ENCODE assay signal across 9 mouse cellular contexts in the genomic region with DNA sequence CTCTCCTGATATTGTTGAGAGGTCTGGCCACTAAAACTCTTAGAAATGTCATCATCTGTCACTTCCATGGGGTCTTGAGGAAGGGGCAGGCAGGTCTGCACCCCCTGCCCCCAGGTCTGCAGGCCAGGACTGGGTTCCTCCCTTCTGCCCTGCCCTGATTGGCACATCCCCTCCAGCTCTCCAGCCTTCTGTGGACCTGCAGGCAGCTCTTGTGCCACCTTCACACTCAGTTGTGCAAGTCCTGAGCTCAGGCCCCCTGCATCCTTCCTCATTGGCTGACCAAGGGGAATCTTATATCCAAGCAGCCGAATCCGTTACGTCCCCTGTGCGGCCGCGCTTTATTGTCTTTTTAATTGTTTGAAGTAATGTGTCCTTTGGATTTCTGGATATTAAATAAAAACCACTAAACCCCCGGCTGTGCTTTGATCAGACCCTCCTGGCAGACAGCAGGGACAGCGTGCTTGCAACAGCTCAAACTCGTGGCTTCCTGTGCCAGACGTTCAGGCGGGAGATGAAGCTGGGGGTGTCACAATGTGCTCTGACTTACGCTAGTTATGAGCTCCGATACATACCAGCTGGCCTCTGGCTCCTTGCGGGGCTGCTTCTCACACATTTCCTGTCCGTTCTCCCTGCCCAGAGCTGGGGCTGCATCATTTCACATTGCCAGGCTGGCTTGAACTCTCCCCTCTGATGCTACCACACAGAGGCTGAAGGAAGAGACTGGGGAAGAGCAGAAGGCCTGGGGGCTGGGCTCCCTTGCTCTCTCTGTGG. TPM values are rescaled to one million over a fixed set of nuclear protein-coding genes. Genes with fewer than 3 reads are reported as not detected.
DNase-seq lines count a peak whose midpoint lies in the region; ATAC-seq and TF ChIP-seq lines count a peak whose summit lies in the region.
"Had no signal": no experiment of that assay in that cellular context is flagged by ENCODE, and none has a peak within 500 bp of the region (broad histone marks: within the 10 kb centered on the region; RNA-seq: fewer than 3 reads in every experiment).

No protein-coding gene starts in this region.

- H3K4me2 ChIP-seq in lung, embryonic 16.5 days (ENCODE audit: low read depth, low read length), result no peak overlapping the region
- H3K4me2 ChIP-seq: heart, embryonic 15.5 days had no signal

- peak; percentile 63 to 68 for DNase-seq in cerebellum, postnatal 10 days
- peak; percentile 24 to 36 for DNase-seq in lung, adult 18-20 months
- DNase-seq in lung, adult 2 months, result no peak
- DNase-seq in thymus, adult 2 months, result peak; percentile 70
- DNase-seq in right cerebral cortex, postnatal 25 days, result no peak
- DNase-seq in cerebellum, postnatal 4 days (ENCODE audit: low spot score in 2 of 2), result no peak

- no peaks in the 10 kb centered on the region for H3K27me3 ChIP-seq in lung, embryonic 16.5 days (ENCODE audit: control insufficient read depth, insufficient read depth, low read depth, low read length)
- no peaks in the 10 kb centered on the region for H3K27me3 ChIP-seq in thymus, adult 2 months (ENCODE audit: control insufficient read depth, insufficient read depth, low read length)
- H3K27me3 ChIP-seq: heart, embryonic 15.5 days had no signal

- WGBS in lung, adult 2 months, result 50% methylated on average over 15 of the region's 15 CpGs
- 37% methylated on average over 15 of the region's 15 CpGs for WGBS in lung, embryonic 16.5 days
- WGBS in thymus, adult 2 months, result 8% methylated on average over 15 of the region's 15 CpGs

- no peak overlapping the region for H3K4me3 ChIP-seq in lung, adult 2 months (replicated peaks; ENCODE audit: extremely low read depth, low read depth, low read length)
- no peak overlapping the region for H3K4me3 ChIP-seq in lung, embryonic 16.5 days (ENCODE audit: low read length)
- H3K4me3 ChIP-seq in thymus, adult 2 months (ENCODE audit: control insufficient read depth, insufficient read depth, low read length), result no peak overlapping the region
- H3K4me3 ChIP-seq: heart, embryonic 15.5 days had no signal

- no peaks in the 10 kb centered on the region for H3K9me3 ChIP-seq in lung, embryonic 16.5 days (ENCODE audit: control insufficient read depth, low read length)
- H3K9me3 ChIP-seq: heart, embryonic 15.5 days had no signal

- TF ChIP-seq POLR2A in lung, adult 2 months (IDR thresholded peaks at IDR 0.05; ENCODE audit: borderline replicate concordance, extremely low read depth, low read depth, low read length), result no peak
- TF ChIP-seq POLR2A in thymus, adult 2 months (IDR thresholded peaks at IDR 0.05; ENCODE audit: control insufficient read depth, extremely low read depth, insufficient read depth, low read length, poor library complexity), result 0 out of 2 replicates have a peak, but pooled peaks have one; percentile 17

- H3K9ac ChIP-seq in lung, embryonic 16.5 days (ENCODE audit: low read length), result no peak overlapping the region
- H3K9ac ChIP-seq: heart, embryonic 15.5 days had no signal

- H3K27ac ChIP-seq in lung, embryonic 16.5 days (ENCODE audit: low read length), result peak overlapping the region; percentile 58
- H3K27ac ChIP-seq in thymus, adult 2 months (ENCODE audit: control insufficient read depth, insufficient read depth, low read length), result peak overlapping the region; percentile 41; the same call in 1 of the 2 replicates
- H3K27ac ChIP-seq: heart, embryonic 15.5 days had no signal

- H3K36me3 ChIP-seq in lung, embryonic 16.5 days (ENCODE audit: control insufficient read depth, insufficient read depth, low read length), result no peaks in the 10 kb centered on the region
- H3K36me3 ChIP-seq in thymus, adult 2 months (ENCODE audit: control insufficient read depth, insufficient read depth, low read length), result no peaks in the 10 kb centered on the region
- H3K36me3 ChIP-seq: heart, embryonic 15.5 days had no signal

- ATAC-seq in cerebellum, adult (ENCODE audit: insufficient number of reproducible peaks, low FRiP score, low TSS enrichment), result no peak
- peak; percentile 91 for ATAC-seq in lung, embryonic 16.5 days (ENCODE audit: low read depth)

- TF ChIP-seq CTCF in lung, adult 2 months (IDR thresholded peaks at IDR 0.05; ENCODE audit: insufficient read depth, low read length), result no peak
- 0 out of 2 replicates have a peak, but pooled peaks have one; percentile 37 for TF ChIP-seq CTCF in thymus, adult 2 months (IDR thresholded peaks at IDR 0.05; ENCODE audit: borderline replicate concordance, control insufficient read depth, extremely low read depth, insufficient read depth, low read length, poor library complexity)

- H3K4me1 ChIP-seq in lung, adult 2 months (ENCODE audit: control insufficient read depth, insufficient read depth, low read length), result peaks cover 3% of the 10 kb centered on the region
- peaks cover 24% of the 10 kb centered on the region for H3K4me1 ChIP-seq in lung, embryonic 16.5 days (replicated peaks; ENCODE audit: control insufficient read depth, insufficient read depth, low read length)
- H3K4me1 ChIP-seq in thymus, adult 2 months (replicated peaks; ENCODE audit: control insufficient read depth, insufficient read depth, low read length), result peaks cover 51% of the 10 kb centered on the region

RNA-seq across cellular contexts. Expression of gene Parvg, which starts 8.4 kb away (rescaled TPM):
- polyA plus RNA-seq in lung, adult 2 months (2012; rRNA removed), result 8.6 and 10.7 TPM in 2 replicates
- polyA plus RNA-seq in lung, embryonic 16.5 days (2015; fragmentation: Nextera tagmentation; extraction: Ambion mirVana), result 3.8 and 5.5 TPM in 2 replicates
- polyA plus RNA-seq in thymus, adult 2 months (2012; rRNA removed), result 183 and 185 TPM in 2 replicates

Comparison
In these comparisons a context has a peak if more than half of its experiments do, and no peak if none do; other contexts are left out.
1. DNase-seq: peak in cerebellum, postnatal 10 days (2 of 2), lung, adult 18-20 months (2 of 2) and thymus, adult 2 months (single experiment); none in lung, adult 2 months (single experiment), right cerebral cortex, postnatal 25 days (single experiment) and cerebellum, postnatal 4 days (0 of 2).
2. RNA of gene Parvg, which starts 8.4 kb away (polyA plus RNA-seq): 183 to 185 TPM in thymus, adult 2 months; 8.6 to 10.7 TPM in lung, adult 2 months and 3.8 to 5.5 TPM in lung, embryonic 16.5 days; every median in the first group is over 10 times any median in the second.